Mouse (Mus musculus) kidney, adult 2 months (tissue): ENCODE data around the gene Zbtb20.

ENCODE experiments used
- CTCF ChIP-seq: fragments of 200-500 bp; conservative IDR thresholded peaks from 2 replicates; pipeline ENCODE4 v1.5.1; 2011; ENCODE audit warnings: low read depth, mild to moderate bottlenecking, control low read depth, low read length, moderate library complexity, mixed read lengths; ENCODE audit not compliant: insufficient read depth, insufficient read length
- POLR2A ChIP-seq: fragments of 200-500 bp; IDR thresholded peaks from one replicate; pipeline ENCODE4 v1.6.1; 2011; ENCODE audit warnings: low read depth, low read length, control low read depth

- no peak for TF ChIP-seq CTCF
- no peak for TF ChIP-seq POLR2A
Measured at GRCm38 (mm10) chr16:43407594-43408142, 532.0 kb downstream of the Zbtb20 start.
